Mouse (Mus musculus): Measurements from ENCODE around the gene Runx1.

The Runx1 gene

GRCm38 (mm10) chr16:92741342-92741741 lies 84.6 kb downstream of the Runx1 start:
- no peak for DNase-seq

GRCm38 (mm10) chr16:92740541-92740940 lies 85.4 kb downstream of the Runx1 start:
- DNase-seq, result no peak

- no peak for DNase-seq
Measured at GRCm38 (mm10) chr16:92739997-92740396, 86.0 kb downstream of the Runx1 start.

GRCm38 (mm10) chr16:92739071-92739793 lies 86.7 kb downstream of the Runx1 start:
- no peak for DNase-seq

GRCm38 (mm10) chr16:92738476-92739010 lies 87.4 kb downstream of the Runx1 start:
- no peak for DNase-seq

GRCm38 (mm10) chr16:92726870-92727269 lies 99.1 kb downstream of the Runx1 start:
- no peak for DNase-seq

GRCm38 (mm10) chr16:92724526-92724925 lies 101.4 kb downstream of the Runx1 start:
- DNase-seq, result no peak

- no peak for DNase-seq
Measured at GRCm38 (mm10) chr16:92720678-92721077, 105.3 kb downstream of the Runx1 start.

GRCm38 (mm10) chr16:92719725-92720124 lies 106.2 kb downstream of the Runx1 start:
- no peak for DNase-seq

GRCm38 (mm10) chr16:92715599-92716483 lies 110.1 kb downstream of the Runx1 start:
- DNase-seq, result no peak

- DNase-seq, result no peak
Measured at GRCm38 (mm10) chr16:92710161-92710560, 115.8 kb downstream of the Runx1 start.

- no peak for DNase-seq
Measured at GRCm38 (mm10) chr16:92708718-92709117, 117.2 kb downstream of the Runx1 start.

GRCm38 (mm10) chr16:92707712-92708111 lies 118.2 kb downstream of the Runx1 start:
- no peak for DNase-seq

GRCm38 (mm10) chr16:92707146-92707545 lies 118.8 kb downstream of the Runx1 start:
- DNase-seq, result no peak

GRCm38 (mm10) chr16:92705564-92706458 lies 120.1 kb downstream of the Runx1 start:
- DNase-seq, result no peak

GRCm38 (mm10) chr16:92703850-92704249 lies 122.1 kb downstream of the Runx1 start:
- DNase-seq, result no peak

- no peak for DNase-seq
Measured at GRCm38 (mm10) chr16:92699531-92700397, 126.2 kb downstream of the Runx1 start.

- peak; percentile 59 for DNase-seq
Measured at GRCm38 (mm10) chr16:92698612-92698998, 127.3 kb downstream of the Runx1 start.

- DNase-seq, result no peak
Measured at GRCm38 (mm10) chr16:92697737-92698611, 128.0 kb downstream of the Runx1 start.

GRCm38 (mm10) chr16:92697227-92697736 lies 128.7 kb downstream of the Runx1 start:
- DNase-seq, result no peak

Measured in cerebellum, adult 9-11 months (tissue).